Mouse (Mus musculus): ENCODE data around the gene Ntng2.

Ntng2 gene

DNA sequence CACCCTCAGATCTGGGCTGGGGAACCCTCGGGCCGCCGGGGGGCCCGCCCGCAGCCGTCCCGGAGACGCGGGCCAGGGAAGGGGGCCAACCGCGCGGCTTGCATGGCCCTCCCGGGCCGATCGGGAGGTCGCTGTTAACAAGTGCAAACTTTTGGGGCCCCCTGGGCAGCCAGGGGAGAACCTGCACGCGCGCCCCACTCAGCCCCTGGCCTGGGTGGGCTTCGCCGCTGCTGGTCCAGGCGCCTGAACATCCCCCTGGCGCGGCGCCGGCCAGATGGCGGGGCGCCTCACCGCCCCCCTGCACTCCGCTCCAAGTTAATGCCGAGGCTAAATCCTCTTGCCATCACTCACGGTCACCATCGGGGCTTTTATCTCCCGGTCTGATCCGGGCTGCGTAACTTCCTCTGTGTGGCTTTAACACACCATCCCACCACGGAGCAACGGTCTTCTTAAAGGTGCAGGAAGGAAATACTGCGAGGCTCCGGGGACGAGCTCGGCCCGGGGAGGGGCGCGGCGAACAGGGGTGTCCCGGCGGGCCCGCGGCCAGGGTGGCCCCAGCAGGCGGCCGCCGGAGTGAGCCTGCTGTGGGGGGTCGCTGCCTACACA is at the start of gene Ntng2:
Gene Ntng2, minus strand, starts transcription at position 407 of the 606 bp plus-strand sequence.
- ChIA-PET POLR2A (interaction anchor here in 2 of 4 experiments (0.6 to 1.9 kb wide), 13 partner anchors 11 to 294 kb away, joined by 3 to 8 read pairs (median 4); no protein-coding TSS in a partner anchor), CTCF (interaction anchor here (0.5 to 3.7 kb wide), 11 partner anchors 8 to 337 kb away, joined by 3 to 17 read pairs (median 5); no protein-coding TSS in a partner anchor)

DNA sequence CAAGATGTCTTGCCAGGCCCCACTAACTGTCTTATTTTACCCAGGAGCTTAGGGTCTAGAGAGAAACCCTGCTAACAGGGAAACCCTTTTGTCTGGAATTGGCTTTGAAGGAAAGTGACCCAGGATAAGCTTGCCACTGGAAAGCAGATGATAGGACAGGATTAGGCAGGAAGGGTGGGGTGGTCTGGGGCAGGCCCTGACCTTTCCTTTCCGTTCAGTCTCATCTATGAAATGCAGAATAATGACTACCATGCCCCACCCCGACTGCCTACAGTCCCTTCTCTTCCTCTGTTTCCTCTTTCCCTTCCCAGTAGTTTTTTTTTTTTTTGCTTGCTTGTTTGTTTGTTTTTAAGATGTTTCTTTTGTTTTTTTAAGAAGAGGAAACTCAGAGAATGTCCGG is 42.8 kb upstream of the Ntng2 start:
- CTCF ChIA-PET = interaction anchor here in 2 of 4 experiments (0.7 to 1.4 kb wide), 2 partner anchors 102 to 103 kb away, joined by 3 read pairs; no protein-coding TSS in a partner anchor
- POLR2A ChIA-PET = interaction anchor here in 2 of 4 experiments (0.7 to 1.4 kb wide), 3 partner anchors 10 to 160 kb away, joined by 3 to 4 read pairs (median 4); no protein-coding TSS in a partner anchor

DNA sequence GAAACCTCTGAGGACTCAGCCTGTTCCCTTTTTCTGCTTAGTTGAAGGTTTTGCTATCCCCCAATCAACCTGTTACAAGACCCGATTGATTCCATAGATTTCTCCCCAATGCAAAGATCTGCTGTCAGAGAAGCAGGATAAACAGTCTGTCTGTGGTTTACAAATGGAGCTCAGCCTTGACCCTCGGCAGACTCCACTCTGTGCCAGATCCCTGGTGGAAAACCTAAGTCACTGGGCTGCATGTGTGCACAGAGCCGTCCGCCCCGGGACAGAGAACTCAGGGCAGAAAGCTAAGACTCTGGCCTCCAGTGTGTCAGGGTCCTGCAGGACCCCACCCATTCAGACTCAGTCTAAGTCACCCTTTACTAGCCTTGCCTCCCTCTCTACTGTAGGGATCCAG is 34.8 kb upstream of the Ntng2 start:
- ChIA-PET CTCF (no interaction called here), POLR2A (interaction anchor here in 1 of 4 experiments (0.5 to 0.6 kb wide), 2 partner anchors 22 to 128 kb away, joined by 3 read pairs; no protein-coding TSS in a partner anchor)

DNA sequence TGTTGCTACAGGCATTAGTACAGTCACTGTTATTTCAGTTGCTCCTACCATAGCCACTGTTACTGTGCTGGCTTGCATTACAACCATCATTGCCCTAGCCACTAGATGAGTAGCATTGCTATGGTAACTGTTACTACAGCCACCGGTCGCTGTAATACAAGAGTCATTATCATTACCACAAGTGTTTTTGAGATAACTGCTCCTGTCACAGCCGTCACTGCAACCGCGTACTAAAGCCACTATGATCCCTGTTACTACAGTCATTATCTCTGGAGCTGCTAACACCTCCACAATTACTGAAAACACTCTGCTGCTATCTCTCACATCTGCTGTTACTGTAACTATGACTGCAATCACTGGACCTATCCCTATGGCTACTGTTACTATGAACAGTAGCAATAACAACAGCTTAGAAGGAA is 24.9 kb upstream of the Ntng2 start:
- CTCF ChIA-PET = interaction anchor here in 1 of 4 experiments (1.1 kb wide), 1 partner anchor 40 kb away, joined by 3 read pairs; no protein-coding TSS in a partner anchor
- POLR2A ChIA-PET = interaction anchor here in 1 of 4 experiments (0.8 kb wide), 1 partner anchor 9 kb away, joined by 3 read pairs; no protein-coding TSS in a partner anchor

DNA sequence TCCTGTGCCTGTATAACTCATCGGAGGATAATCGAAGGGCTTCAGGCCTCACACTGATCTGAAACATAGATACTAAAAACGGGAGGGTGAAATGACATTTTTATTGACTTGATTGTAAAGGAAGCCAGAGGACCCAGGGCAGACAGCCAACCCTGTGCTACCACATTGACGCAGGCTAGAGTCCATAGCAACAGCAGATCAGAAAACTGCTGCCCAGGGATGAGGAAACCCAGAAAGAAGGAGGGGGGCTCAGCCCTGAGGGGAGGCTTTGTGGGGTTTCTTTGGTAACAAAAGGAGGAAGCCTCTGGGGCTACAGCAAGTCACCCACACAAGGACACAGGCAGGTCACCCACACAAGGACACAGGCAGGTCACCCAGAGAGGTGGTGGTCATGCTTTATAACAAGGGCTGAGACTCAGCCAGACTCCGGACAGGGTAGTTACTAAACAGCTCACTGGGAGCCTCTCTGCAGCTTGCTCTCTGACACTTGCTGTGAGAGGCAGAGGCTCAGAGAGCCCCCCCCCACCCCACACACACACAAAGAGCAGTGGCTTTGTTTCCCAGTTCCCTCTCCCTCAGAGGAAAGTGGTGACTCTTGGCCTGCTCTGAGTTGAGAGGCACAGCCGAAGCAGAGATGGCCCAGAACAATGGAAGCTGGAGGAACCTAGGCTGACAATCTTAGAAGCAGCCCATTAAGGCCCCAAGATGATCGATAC is 19.2 kb upstream of the Ntng2 start:
- ChIA-PET POLR2A (no interaction called here), CTCF (interaction anchor here in 2 of 4 experiments (0.6 to 0.9 kb wide), 4 partner anchors 72 to 266 kb away, joined by 3 to 11 read pairs (median 3); no protein-coding TSS in a partner anchor)

DNA sequence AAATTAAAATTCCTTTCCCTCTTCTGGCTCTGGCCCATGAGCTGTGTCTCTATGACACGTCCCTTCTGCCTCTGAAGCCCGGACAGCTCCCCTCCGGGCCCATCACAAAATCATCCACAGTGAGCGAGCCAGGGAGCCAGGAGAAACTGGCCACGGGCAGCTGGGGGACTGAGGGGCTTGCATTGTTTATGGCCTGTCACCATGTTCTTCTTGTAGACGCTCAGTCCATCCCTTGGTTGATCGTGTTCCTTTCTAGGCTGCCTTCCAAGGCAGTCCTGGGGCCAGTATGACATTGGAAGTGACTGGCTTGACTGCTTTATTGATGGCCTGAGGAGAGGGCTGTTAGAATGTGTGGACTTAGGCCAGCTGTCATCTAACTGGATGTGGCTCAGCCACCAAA is 18.3 kb upstream of the Ntng2 start:
- ChIA-PET POLR2A (no interaction called here), CTCF (interaction anchor here in 2 of 4 experiments (0.7 to 0.9 kb wide), 2 partner anchors 70 to 71 kb away, joined by 3 read pairs; no protein-coding TSS in a partner anchor)

DNA sequence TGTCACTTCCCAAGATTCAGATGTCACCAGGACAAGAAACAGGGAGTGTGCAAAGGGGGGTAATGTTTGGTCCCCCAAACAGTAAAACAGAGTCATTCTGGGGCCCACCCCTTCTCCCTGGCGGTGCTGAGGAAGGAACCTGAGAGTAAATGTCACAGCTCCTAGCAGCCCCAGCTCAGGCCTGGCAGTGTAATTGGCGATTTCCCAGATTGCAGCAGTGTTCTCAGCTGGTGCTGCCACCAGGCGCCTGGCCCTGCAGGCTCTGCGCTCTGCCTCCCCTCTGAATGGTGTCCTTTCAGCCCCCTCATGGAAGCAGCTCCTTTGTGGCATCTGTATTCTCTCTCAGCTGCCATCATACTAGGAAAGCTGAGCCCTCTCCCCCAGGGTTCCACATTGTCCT is 14.0 kb upstream of the Ntng2 start:
- CTCF ChIA-PET = interaction anchor here in 1 of 4 experiments (0.5 to 0.6 kb wide), 2 partner anchors 16 to 128 kb away, joined by 3 to 4 read pairs; no protein-coding TSS in a partner anchor
- POLR2A ChIA-PET = interaction anchor here in 1 of 4 experiments (0.6 kb wide), 1 partner anchor 165 kb away, joined by 3 read pairs; no protein-coding TSS in a partner anchor

DNA sequence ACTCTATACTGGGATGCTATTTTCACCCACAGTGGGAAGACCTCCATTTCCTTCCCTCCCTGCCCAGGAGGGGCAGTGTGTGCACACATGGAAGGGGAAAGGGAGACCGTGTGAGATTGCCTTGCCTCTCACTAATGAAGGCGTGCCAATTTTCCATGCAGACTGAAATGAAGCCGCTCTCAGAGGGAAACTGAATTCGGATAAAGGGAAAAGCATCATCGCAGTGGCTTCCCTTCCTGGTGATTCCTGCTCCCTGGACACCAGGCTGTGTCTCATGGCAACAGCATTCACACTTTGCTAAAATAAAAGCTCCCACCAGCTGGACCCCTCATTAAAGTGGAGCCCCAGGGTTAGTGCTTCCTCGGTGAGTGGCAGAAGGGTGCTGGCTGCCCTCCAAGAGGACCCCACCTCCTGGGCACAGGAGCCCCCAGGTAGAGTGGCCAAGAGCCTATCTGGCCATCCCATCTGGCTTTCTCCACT is 9.7 kb upstream of the Ntng2 start:
- ChIA-PET POLR2A (interaction anchor here in 1 of 4 experiments (0.6 kb wide), 1 partner anchor 27 kb away, joined by 3 read pairs; no protein-coding TSS in a partner anchor), CTCF (interaction anchor here in 1 of 4 experiments (1.2 kb wide), 1 partner anchor 25 kb away, joined by 4 read pairs; no protein-coding TSS in a partner anchor)

DNA sequence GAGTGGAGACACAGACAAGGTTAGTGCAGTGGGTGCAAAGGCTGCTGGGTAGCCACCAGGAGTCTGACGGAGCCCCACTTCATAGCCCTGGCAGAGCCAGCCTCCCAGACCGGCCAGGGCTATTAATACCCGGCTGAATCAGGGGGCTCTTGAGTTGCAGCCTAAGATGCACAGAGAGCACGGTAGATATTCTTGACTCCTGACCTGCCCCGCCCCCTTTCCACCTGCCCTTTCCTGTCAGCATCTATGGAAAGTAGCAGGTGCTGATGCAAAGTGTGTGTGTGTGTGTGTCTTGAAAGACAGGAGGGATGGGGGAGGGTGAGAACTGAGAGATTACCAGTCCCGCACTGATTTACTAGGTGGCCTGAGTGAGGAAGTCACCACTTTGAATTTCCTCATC is 8.3 kb upstream of the Ntng2 start:
- ChIA-PET CTCF (no interaction called here), POLR2A (no interaction called here)

DNA sequence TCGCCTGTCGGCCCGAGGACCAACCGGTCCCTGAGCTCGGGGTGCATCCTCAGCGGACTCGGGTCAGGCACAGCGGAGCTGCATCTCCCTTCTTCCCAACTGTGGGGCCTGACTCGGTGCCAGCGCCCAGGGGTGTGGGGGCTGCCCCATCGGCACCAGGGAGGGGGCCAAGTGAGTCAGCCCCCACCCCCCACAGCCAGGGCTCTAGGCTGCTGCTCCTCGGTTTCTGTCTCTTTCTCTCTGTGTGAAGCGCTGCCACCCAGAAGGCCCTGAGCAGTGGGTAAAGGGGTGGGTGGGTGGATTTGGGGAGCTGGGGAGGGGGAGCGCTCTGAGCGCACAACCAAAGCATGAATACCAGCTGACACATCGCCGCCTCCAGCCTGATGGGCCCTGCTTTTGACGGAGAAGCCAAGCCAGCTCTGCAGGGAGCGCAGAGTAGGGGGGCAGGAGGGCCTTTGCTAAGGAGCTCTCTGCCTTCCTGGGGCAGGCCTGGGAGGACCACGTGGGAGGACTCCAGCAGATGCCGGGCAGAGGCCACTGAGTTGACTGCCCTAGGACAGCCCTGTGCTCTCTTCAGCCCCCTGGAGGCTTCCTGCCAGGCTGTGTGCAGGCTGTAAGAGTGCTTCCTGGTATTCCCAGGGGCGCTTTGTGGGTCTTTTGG is 530 bp upstream of the Ntng2 start:
- POLR2A ChIA-PET = interaction anchor here in 2 of 4 experiments (0.6 to 1.7 kb wide), 9 partner anchors 11 to 293 kb away, joined by 3 to 8 read pairs (median 4); no protein-coding TSS in a partner anchor
- CTCF ChIA-PET = interaction anchor here (0.5 to 2.4 kb wide), 9 partner anchors 8 to 842 kb away, joined by 3 to 8 read pairs (median 4); no protein-coding TSS in a partner anchor

DNA sequence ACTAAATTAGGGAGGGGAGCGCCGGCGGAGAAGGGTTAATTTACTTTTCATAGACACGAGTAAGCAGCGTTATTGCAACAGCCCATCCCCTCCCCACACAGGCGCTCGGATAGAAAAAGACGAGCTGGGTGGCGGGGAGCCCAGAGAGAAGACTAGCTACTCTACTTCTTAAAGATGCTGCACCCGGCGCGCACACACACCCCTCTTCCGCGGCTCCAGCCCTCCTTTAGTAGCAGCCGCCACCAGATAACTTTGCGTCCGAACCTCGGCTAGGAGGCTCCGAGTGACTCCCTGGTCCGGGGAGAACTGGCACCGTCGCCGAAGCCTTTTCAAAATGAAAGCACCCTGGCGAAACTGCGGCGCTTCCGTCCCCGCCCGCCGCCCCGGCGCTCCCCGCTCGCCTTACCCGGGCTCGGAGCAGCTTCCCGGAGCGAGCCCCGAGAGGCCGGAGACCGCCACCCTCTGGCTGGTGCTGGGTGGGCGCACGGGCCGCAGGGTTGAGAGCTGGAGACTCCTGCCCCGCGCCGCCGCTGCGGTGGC is 676 bp downstream of the Ntng2 start:
- ChIA-PET CTCF (interaction anchor here in 3 of 4 experiments (0.6 to 3.7 kb wide), 9 partner anchors 14 to 716 kb away, joined by 3 to 17 read pairs (median 5); no protein-coding TSS in a partner anchor), POLR2A (interaction anchor here in 2 of 4 experiments (0.9 to 1.9 kb wide), 8 partner anchors 10 to 272 kb away, joined by 3 to 8 read pairs (median 4); no protein-coding TSS in a partner anchor)

DNA sequence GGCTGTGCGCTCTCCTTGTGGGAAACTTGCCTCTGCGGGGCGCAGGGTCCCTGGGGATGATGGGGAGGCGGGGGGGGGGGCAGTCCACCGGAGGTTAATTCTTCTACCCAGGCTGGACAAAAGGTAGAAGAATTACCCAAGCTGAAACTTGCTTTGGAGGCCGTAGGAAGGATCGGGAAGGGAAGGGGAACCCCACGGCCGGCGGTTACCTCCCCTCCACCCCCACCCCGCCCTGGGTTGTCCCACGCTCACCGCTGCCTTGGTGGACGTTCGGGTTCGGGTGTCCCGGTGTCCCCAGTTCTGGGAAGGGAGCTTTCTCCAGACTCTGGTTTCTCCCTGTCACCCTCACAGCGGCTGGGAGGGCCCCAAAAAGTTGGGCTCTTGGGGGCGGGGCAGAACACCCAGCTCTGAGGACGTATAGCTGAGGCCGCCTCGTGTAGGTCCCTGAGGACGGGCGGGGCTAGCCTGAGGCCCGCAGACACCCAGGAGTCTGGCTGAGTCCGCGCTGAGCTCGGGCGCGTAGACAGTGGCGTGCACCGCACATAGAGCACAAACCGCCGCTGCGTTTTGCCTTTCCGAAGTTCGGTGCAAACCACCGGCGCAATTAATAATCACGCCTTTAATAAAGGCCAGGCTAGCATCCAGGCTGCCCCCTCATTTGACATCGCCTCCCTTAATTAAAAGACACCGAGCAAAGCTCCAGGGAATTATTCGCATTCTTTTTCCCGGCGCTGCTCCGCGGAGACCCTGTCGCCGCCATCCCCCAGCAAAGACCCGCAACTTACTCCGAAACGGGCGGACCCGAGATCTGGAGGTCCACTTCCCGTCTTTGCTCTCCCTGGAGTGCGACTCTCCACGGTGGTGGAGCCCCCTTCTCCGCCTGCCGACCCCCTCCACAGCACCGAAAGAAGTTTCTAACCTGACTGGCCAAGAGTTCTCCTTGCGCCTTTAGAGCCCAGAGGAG is 1.4 kb downstream of the Ntng2 start:
- CTCF ChIA-PET = interaction anchor here (0.6 to 3.7 kb wide), 10 partner anchors 12 to 715 kb away, joined by 3 to 17 read pairs (median 5); no protein-coding TSS in a partner anchor
- POLR2A ChIA-PET = interaction anchor here in 3 of 4 experiments (0.5 to 1.9 kb wide), 14 partner anchors 9 to 471 kb away, joined by 3 to 8 read pairs (median 4); no protein-coding TSS in a partner anchor

DNA sequence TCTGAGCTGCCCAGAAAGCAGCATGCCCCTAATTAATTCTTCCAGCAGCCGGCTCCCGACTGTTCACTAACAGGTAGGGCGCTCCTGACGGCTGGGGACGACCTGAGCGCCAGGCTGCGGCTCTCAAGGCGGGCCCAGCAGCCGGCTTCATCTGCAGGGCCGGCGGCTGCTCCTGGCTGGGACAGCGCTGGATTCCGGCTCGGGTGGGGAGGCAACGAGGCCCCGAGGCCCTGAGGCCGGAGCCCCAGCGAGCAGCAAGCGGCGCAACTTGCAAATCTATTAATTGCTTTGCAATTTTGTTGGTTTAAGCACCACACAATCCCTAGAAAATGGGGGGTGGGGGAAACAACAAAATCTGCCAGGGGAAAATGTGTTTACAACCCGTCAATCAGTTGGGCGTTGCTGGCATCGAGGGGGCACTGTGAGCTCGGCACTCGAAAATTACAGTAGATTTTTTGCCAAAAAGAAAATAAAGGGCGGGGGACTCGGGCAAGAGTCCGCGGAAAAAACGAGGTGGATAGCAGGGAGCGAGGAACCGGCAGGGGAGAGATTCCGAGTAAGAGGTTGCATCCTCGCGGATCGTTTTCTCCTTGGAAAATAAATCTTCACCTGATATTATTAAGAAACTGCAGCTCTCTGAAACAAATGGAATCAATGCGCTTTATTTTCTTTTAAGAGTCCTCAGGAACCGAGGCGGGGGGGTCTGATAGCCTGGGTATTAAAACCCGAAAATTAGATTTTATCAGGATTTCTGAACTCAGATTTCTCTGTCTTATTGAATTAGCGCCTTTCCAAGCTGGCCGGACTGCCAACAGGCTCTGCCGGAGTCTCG is 2.3 kb downstream of the Ntng2 start:
- ChIA-PET CTCF (interaction anchor here in 3 of 4 experiments (0.5 to 3.7 kb wide), 10 partner anchors 13 to 1121 kb away, joined by 3 to 17 read pairs (median 4); no protein-coding TSS in a partner anchor), POLR2A (interaction anchor here in 3 of 4 experiments (0.8 to 1.9 kb wide), 9 partner anchors 8 to 289 kb away, joined by 3 to 6 read pairs (median 4); no protein-coding TSS in a partner anchor)

DNA sequence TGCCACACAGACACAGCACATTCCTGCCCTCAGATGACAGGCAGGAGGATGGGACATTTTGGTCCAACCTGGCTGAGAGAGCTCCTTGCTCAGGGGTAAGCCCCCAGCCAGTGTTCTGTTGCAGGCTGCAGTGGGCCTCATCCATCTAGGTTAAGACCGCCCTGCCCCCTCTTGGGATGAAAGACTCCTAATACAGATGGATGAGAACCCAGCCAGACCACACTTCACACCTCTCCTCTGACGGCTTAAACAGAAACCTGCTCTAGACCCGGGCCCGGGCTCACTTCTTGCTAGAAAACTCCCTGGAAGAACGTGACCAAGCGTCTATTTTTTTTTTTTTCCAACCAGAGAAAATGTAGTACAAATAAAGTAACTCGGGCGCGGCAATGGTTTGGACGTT is 3.0 kb downstream of the Ntng2 start:
- CTCF ChIA-PET = interaction anchor here in 3 of 4 experiments (0.5 to 3.7 kb wide), 6 partner anchors 12 to 1121 kb away, joined by 3 to 17 read pairs (median 3); no protein-coding TSS in a partner anchor
- POLR2A ChIA-PET = interaction anchor here in 2 of 4 experiments (1.0 to 1.3 kb wide), 5 partner anchors 12 to 164 kb away, joined by 3 to 5 read pairs (median 4); no protein-coding TSS in a partner anchor

DNA sequence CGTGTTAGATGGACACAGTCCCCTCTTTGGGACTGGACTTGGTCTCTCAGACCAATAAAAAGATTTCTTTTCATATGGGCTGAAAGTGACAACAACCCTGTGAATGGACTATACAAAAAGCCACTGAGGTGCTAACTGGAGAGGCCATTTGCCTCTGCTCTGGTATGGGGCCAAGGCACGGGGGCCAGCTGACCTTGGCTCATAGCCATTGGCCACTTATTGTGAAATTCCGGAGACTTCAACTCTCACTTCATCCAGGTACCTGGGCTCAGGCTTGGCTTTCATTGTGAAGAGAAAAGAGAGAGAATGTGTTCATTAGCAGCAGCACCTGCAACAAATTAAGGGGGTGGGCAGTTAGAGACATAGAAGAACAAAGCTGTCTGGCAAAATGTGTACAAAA is 4.3 kb downstream of the Ntng2 start:
- POLR2A ChIA-PET = no interaction called here
- CTCF ChIA-PET = interaction anchor here in 1 of 4 experiments (1.3 kb wide), 1 partner anchor 11 kb away, joined by 3 read pairs; no protein-coding TSS in a partner anchor

Data from embryonic stem cell, embryonic (primary cell).